Mouse (Mus musculus): ENCODE results near the gene Gm17332.

DNA sequence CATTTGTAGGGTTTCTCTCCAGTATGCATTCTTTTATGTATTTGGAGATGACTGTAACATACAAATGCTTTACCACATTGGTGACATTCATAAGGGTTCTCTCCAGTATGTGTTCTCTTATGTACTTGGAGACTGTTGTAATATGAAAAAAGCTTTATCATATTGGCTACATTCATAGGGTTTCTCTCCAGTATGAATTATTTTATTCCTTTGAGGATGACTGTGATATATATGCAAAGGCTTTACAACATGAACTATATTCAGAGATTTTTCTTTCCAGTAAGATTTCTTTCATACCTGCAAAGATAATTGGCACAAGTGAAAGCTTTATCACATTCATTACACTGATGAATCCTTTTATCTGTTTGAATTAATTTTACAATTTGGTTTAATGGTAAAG is at the start of gene Gm17332:
- no peak for TF ChIP-seq CTCF (IDR thresholded peaks at IDR 0.05)
- no peak for TF ChIP-seq EP300 (IDR thresholded peaks at IDR 0.05)
